Mouse (Mus musculus): ENCODE results near the gene Cbx7.
A peak's percentile ranks its signal among the peaks of the same experiment; 100 is the strongest.
"Not testable (repeated sequence)": the region's sequence is repeated elsewhere in the genome, so short reads cannot be mapped to it uniquely, and the experiment has no call there.

The Cbx7 gene

DNA sequence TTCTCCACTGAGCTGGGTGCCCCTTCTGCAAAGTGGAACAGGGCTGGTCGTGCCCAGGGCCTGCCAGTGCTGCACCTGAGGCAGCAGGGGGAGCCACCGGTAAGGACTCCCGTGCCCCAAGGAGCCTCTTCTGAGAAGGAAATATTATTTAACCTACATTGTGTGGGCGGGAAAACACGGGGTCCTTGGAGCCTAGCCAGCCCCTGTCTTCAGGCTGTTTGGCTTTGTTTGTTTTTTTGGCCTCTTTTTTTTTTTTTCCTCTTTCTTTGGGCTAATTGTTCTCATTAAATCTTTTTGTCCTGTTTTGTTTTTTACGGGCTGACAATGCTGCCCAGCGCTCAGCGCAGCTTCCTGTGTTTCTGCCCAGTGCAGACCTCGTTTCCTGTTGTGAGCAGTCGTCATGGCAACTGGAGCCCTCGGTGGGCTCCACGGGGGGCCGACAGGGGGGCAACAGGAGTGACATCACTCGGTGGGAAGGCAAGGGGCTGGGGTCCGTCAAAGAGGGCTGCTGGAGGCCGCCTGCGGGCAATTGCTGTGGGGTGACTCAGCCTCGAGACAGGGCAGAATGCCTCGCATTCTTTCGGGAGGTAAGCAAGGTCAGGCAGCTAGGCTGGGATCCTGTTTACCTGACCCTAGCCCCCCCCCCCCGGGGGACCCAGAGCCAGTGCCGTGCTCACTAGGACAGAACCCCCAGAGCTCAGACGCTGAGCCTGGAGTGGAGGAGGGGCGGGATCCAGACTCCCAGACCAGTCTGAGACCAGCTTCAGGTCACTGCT lies 20.5 kb downstream of the Cbx7 start:
- no peak for DNase-seq (ENCODE audit: low spot score in 2 of 2)

DNA sequence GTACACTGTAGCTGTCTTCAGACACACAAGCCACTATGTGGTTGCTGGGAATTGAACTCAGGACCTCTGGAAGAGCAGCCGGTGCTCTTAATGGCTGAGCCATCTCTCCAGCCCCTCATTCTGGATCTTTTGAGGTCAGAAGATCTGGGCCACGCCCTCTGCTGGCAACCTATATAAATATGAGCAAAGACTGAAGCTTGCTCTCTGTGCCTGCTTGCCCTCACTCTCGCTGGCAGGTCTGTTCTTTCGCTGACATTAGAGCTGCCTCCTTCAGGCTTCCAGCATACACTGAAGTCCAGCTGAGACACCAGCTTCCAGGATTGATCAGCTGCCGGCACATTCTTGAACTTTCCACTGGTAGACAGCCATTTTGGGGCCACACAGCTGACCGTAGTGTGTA lies 23.2 kb downstream of the Cbx7 start:
- DNase-seq (ENCODE audit: low spot score in 2 of 2): no peak

DNA sequence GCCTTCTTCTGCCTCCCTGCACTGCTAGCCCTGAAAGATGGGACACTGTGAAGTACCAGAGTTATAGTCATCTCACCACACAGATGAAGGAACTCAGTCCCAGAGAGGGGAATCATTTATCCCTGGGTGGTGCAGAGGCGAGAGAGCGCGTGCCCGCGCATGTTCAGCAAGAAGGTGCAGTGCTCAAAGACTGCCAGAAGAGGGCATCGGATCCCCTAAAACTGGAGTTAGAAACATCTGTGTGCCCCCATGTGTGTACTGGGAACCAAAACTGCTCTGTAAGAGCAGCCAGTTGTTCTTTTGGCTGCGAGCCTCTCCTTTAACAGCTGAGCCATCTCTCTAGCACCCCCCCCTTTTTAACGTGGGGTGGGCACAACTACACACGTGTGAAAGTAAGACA lies 24.1 kb downstream of the Cbx7 start:
- no peak for DNase-seq (ENCODE audit: low spot score in 2 of 2)

DNA sequence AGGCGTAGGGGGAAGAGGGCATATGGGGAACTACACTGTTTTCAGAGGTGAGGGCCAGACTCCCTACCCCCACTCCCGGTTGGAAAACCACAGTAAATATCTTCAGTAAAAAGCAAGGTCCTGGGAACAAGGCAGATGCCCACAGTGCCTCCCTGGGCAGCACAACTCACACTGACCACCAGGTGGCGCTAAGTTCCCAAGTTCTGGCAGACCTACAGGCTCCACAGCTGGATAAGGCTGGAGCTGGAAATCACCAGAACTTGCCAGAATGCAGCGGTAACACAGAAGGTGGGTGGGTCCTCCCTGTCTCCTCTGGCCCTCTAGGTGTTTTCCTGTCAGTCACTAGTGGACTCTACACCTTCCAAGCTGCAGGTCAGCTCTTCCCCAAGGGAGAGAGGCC lies 24.9 kb downstream of the Cbx7 start:
- DNase-seq (ENCODE audit: low spot score in 2 of 2): peak; percentile 74 to 76

DNA sequence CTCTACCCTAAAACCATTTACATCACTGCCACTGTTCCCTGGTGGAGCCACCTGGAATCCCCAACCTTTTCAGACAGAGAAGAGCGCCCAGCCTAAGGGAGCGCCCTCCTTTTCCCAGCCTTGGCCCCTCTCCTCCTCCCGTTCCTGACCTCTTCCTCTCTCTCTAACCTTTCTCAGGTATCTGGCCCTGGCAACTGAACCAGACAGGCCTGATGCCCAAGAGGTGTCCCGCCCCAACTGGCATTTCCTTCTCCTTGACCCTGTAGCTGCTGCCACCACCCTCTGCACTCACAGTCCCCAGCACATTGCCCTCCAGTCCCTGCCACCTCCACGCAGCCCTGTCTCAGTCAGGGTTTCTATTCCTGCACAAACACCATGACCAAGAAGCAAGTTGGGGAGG lies 26.0 kb downstream of the Cbx7 start:
- no peak for DNase-seq (ENCODE audit: low spot score in 2 of 2)

DNA sequence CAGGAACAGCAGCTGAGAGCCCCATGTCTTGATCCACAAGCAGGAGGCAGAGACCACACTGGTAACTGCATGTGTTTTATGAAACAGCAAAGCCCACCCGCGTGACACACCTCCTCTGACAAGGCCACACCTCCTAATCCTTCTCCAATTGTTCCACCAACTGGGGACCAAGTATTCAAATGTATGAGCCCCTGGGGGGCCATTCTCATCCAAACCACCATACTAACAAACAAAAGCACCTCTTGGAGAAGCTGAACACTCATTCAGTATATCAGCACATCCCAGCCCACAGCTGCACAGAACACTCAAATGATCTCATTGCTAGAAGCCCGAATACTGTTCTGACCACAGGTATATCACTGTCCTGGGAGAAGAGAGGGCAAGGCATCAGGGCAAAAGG lies 27.3 kb downstream of the Cbx7 start:
- DNase-seq (ENCODE audit: low spot score in 2 of 2): no peak

- no peak for DNase-seq (ENCODE audit: low spot score in 2 of 2)
These were observed 28.4 kb downstream of the Cbx7 start for GRCm38 (mm10) chr15:79942541-79942940.

DNA sequence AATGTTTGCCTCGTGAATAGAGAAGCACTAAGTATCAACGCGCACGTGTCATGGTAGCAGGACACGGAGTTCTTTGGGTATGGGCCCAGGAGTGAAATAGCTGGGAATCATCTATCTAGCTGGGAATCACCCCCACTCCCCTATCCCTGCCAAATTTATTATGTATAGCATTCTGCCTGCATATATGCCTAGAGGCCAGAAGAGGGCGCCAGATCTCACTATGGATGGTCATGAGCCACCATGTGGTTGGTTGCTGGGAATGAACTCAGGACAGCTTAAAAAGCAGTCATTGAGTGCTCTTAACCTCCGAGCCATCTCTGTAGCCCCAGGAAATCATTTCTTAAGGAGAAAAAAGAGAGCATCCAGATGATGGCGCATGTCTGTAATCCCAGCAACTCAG lies 30.0 kb downstream of the Cbx7 start:
- no peak for DNase-seq (ENCODE audit: low spot score in 2 of 2)

GRCm38 (mm10) chr15:79939913-79940312 lies 31.0 kb downstream of the Cbx7 start:
- no peak for DNase-seq (ENCODE audit: low spot score in 2 of 2)

DNA sequence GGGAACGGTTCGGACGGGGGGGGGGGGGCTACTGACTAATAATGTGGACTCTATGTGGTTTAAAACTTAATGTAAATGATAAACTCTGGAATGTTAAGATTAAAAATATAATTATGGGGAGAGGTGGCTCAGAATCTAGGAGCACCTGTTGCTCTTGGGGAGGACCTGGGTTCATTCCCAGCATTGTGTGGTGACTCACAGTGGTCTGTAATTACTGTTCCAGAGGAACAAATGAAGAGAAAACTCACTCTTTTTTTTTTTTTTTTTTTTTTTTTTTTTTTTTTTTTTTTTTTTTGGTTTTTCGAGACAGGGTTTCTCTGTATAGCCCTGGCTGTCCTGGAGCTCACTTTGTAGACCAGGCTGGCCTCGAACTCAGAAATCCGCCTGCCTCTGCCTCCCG lies 31.4 kb downstream of the Cbx7 start:
- not testable (repeated sequence) for DNase-seq (ENCODE audit: low spot score in 2 of 2)

- DNase-seq (ENCODE audit: low spot score in 2 of 2): no peak
These were observed 31.9 kb downstream of the Cbx7 start for GRCm38 (mm10) chr15:79939020-79939419.

DNA sequence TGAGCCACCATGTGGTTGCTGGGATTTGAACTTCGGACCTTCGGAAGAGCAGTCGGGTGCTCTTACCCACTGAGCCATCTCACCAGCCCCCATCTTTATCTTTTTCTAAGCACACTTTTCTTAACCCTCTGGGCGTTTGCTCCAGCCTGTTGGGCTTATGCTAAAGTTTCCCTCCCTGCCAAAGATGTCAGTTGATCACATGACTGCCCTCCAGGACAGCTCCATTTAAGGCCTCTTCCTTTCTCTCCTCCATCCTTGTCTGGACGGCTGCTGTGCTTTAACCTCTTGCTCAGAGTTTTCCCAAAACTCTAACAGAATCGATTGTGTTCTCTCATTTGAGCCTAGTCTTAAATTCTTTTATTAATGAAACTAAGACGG lies 34.6 kb downstream of the Cbx7 start:
- DNase-seq (ENCODE audit: low spot score in 2 of 2): no peak

DNA sequence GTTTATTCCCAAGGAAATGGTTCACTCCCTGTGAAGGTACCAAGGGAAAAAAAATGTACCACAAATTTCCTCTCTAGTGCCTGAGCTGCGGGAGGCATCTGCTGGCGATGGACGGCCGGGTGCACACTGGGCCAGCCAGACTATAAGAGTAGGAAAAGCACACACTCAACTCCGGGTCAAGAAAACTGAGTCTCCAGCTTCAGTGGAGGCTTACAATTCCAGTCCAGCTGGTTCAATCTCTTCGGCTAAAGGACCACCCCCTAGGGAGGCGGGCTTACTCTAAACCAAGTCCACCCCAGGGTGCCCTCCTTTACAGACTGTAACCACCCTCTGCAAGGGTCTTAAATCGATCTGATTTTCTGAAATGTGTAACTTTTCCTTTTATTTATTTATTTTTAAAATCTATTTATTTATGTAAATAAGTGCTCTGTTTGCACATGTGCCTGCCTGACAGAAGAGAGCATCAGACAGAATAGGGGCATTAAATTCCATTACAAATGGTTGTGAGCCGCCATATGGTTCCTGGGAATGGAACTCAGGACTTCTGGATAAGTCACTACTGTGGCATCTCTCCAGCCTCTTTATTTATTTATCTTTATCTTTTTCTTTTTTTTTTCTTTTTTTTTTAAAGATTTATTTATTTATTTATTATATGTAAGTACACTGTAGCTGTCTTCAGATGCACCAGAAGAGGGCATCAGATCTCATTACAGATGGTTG lies 35.1 kb downstream of the Cbx7 start:
- no peak for DNase-seq (ENCODE audit: low spot score in 2 of 2)

- DNase-seq (ENCODE audit: low spot score in 2 of 2): no peak
These were observed 36.1 kb downstream of the Cbx7 start for GRCm38 (mm10) chr15:79934776-79935175.

- no peak for DNase-seq (ENCODE audit: low spot score in 2 of 2)
These were observed 37.0 kb downstream of the Cbx7 start for GRCm38 (mm10) chr15:79933670-79934514.

DNA sequence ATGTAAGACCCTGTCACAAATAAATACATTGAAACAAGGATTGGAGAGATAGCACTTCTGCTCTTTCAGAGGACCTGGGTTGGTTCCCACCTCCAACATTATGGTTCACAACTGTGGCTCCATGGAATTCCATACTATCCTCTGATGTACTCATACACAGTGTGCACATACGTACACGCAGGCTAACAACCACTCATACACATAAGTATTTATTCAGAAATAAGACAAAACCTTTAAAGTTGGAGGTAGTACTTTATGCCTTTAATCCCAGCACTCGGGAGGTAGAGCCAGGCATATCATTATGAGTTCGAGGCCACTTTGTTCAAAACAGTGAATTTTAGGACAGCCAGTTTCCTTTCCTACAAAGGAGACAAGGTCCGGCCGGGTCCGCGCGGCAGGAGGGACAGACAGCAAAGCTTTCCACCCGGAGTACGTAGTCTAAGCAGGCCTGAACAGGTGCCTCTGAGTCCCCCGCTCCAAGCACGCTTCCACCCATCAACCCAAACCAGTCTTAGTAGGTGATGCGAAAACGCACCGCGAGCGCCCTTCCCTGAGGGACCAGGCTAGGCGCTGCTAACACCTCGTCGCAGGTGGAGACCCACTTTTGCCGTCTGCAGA lies 37.8 kb downstream of the Cbx7 start:
- no peak for DNase-seq (ENCODE audit: low spot score in 2 of 2)

DNA sequence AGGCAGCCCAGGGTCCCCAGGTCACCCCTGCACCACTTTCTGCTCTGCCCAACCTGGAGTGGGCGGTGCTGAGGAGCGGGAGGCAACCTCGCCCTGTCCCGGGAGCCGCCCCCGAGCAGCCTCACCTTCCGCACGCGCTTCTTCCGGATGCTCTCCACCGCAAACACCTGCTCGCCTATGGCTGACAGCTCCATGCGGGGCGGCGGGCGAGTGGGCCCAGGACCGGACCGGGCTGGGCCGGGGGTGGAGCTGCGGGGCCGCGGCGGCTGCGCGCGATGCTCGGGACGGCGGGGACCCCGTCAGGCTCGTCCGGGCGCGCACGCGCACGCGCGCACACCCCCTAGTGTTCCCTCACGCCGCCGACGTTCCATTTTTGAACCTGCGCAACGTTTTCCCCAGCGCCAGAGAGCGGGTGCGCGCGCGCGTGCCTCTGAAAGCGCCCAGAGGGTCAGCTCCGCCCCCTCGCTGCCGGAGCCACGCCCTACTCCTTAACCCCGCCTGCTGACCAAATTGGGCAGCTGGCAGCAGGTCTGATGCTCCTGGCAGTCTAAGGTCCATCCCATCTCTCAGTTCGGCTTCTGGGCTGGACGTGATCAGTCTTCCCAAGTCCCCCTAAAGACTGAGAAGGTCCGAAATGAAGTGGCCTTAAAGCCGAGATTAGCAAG lies 38.5 kb downstream of the Cbx7 start:
- DNase-seq (ENCODE audit: low spot score in 2 of 2): peak; percentile 85 to 87

- DNase-seq (ENCODE audit: low spot score in 2 of 2): no peak
These were observed 39.3 kb downstream of the Cbx7 start for GRCm38 (mm10) chr15:79931496-79932141.

- DNase-seq (ENCODE audit: low spot score in 2 of 2): no peak
These were observed 41.2 kb downstream of the Cbx7 start for GRCm38 (mm10) chr15:79929734-79930133.

DNA sequence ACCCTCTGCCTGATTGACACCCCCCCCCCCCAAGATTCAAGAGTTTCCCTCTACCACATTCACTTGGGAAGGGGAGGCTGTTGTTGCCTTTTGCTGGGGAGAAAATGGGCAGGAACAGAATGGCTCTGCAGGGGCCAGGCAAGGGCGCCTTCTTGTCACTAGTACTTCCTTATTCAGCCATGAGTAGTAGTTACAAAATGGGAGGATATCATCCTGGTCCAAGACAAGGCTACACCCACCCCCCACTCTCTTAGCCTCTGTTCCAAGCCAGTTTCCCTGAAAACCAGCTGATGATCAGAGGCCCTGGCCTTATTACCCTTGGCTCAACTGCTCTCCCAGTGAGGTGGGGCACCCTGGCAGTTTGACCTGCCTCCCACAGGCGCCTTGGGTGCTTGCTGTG lies 42.2 kb downstream of the Cbx7 start:
- DNase-seq (ENCODE audit: low spot score in 2 of 2): no peak

GRCm38 (mm10) chr15:79928316-79928715 lies 42.6 kb downstream of the Cbx7 start:
- no peak for DNase-seq (ENCODE audit: low spot score in 2 of 2)
